ENCODE assay signal across 22 mouse cellular contexts in the genomic region with DNA sequence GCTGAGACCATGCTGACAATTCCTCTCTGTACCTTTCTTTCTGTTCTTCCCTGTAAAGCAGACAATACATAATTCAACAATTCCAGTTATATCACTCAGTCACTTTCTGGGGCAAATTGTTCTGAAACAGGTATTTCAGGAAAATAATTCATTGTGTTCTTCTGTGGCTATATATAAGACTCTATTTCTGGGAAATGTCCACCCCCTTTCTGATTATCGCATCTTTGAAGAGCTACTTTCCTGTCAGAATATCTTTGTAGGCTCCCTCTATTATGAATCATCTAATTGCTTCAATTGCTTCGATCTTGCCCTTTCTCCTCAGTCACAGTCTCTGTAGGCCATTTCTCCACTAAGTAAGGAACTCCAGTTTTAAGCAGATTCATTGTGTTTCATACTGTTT.
"Had no signal": no experiment of that assay in that cellular context is flagged by ENCODE, and none has a peak within 500 bp of the region (broad histone marks: within the 10 kb centered on the region; RNA-seq: fewer than 3 reads in every experiment).

No protein-coding gene starts in this region.

- DNase-seq: cerebellum, adult 2 months; cerebellum, adult 8-10 months; cerebellum, adult 9-10 months; cerebellum, adult 9-11 months; cerebellum, postnatal 10 days; cerebellum, postnatal 14 days; cerebellum, postnatal 25 days; cerebellum, postnatal 36 days; embryo, embryonic 11 days; forebrain, postnatal 0 days; gastrocnemius, adult 2 months; gastrocnemius, postnatal 10 days; gastrocnemius, postnatal 14 days; gastrocnemius, postnatal 25 days; gastrocnemius, postnatal 36 days; heart, adult 11 months; heart, adult 18-20 months; heart, adult 2 months had no signal

- ATAC-seq: forebrain, embryonic 13.5 days; forebrain, embryonic 14.5 days; forebrain, embryonic 15.5 days; forebrain, embryonic 16.5 days; forebrain, postnatal 0 days had no signal
